ENCODE assay signal across 22 mouse cellular contexts in the genomic region with DNA sequence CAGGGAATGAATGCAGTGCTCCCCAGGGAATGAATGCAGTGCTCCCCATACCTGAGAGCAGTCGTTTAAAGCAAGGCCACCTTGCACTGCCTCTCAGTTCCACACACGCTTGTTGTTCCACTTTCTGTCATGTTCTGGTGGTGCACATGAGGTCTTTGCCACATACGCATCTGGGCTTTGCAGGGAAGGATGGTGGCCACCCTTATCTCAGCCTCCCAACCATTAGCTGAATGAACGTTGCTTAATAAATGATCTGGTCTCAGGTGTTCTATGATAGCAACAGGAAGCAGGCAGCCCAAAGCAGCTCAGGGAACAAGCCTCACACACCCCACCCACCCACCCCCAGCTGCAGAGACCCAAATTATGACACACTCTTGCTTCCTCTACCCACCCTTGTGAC. TPM values are rescaled to one million over a fixed set of nuclear protein-coding genes. Genes with fewer than 3 reads are reported as not detected.
DNase-seq lines count a peak whose midpoint lies in the region; ATAC-seq and TF ChIP-seq lines count a peak whose summit lies in the region.
"Had no signal": no experiment of that assay in that cellular context is flagged by ENCODE, and none has a peak within 500 bp of the region (broad histone marks: within the 10 kb centered on the region; RNA-seq: fewer than 3 reads in every experiment).

No protein-coding gene starts in this region.

- H3K4me1 ChIP-seq in G1E (ENCODE audit: insufficient read depth, low read depth, low read length): peaks cover 22% of the 10 kb centered on the region
- peaks cover 0 to 8% of the 10 kb centered on the region in 2 experiments; a peak in 2 of 4 replicates for H3K4me1 ChIP-seq in liver, embryonic 14.5 days (replicated peaks; ENCODE audit: control insufficient read depth in 2 of 2, insufficient read depth in 2 of 2, low read length in 1 of 2)
- H3K4me1 ChIP-seq in intestine, embryonic 15.5 days (replicated peaks): peaks cover 5% of the 10 kb centered on the region; the same call in 1 of the 2 replicates

- 18% methylated on average over 4 of the region's 4 CpGs for WGBS in liver, embryonic 14.5 days (ENCODE audit: insufficient replicate concordance)
- WGBS in intestine, embryonic 15.5 days: 74% methylated on average over 4 of the region's 4 CpGs

- no peak overlapping the region for H3K4me3 ChIP-seq in G1E (ENCODE audit: low read depth, low read length)
- H3K4me3 ChIP-seq in liver, embryonic 14.5 days (ENCODE audit: insufficient read depth in 1 of 2, low read depth in 2 of 2, low read length in 2 of 2): no peak overlapping the region
- H3K4me3 ChIP-seq in intestine, embryonic 15.5 days (replicated peaks): no peak overlapping the region
- H3K4me3 ChIP-seq: embryonic facial prominence, embryonic 10.5 days; forebrain, embryonic 13.5 days; gastrocnemius, adult 2 months; heart, embryonic 10.5 days; hindbrain, embryonic 12.5 days had no signal

- DNase-seq in 416B (ENCODE audit: low read depth): peak; percentile 49
- no peak for DNase-seq in G1E (ENCODE audit: low spot score)
- no peak for DNase-seq in liver, embryonic 14.5 days (ENCODE audit: low read depth in 3 of 3, low spot score in 3 of 3)
- no peak for DNase-seq in thymus, postnatal 14 days
- DNase-seq in left cerebral cortex, adult 18-20 months (ENCODE audit: low spot score in 2 of 2): no peak
- DNase-seq: adrenal gland, adult 2 months; adrenal gland, postnatal 25 days; cerebellum, adult 18-20 months; cerebellum, adult 9-11 months; cerebellum, postnatal 36 days; gastrocnemius, adult 2 months; gastrocnemius, postnatal 25 days; heart, adult 11 months; heart, postnatal 10 days; heart, postnatal 4 days had no signal

- no peak overlapping the region for H3K27ac ChIP-seq in liver, embryonic 14.5 days
- H3K27ac ChIP-seq in intestine, embryonic 15.5 days: no peak overlapping the region
- H3K27ac ChIP-seq: embryonic facial prominence, embryonic 10.5 days; forebrain, embryonic 13.5 days; gastrocnemius, adult 2 months; heart, embryonic 10.5 days; hindbrain, embryonic 12.5 days had no signal

- peaks cover 7% of the 10 kb centered on the region; the same call in 1 of the 2 replicates for H3K27me3 ChIP-seq in G1E (ENCODE audit: insufficient read depth, low read length)
- H3K27me3 ChIP-seq in liver, embryonic 14.5 days (ENCODE audit: control insufficient read depth, insufficient read depth, low read length): no peaks in the 10 kb centered on the region
- no peaks in the 10 kb centered on the region for H3K27me3 ChIP-seq in intestine, embryonic 15.5 days (replicated peaks)
- H3K27me3 ChIP-seq: forebrain, embryonic 13.5 days; hindbrain, embryonic 12.5 days had no signal

- ATAC-seq in G1E (ENCODE audit: extremely low read depth, insufficient number of reproducible peaks, low FRiP score, poor library complexity, severe bottlenecking): peak; percentile 22
- ATAC-seq in liver, embryonic 14.5 days (ENCODE audit: insufficient read depth): peak; percentile 68; the same call in 1 of the 2 replicates
- ATAC-seq in megakaryocyte progenitor cell, adult 5-6 weeks (replicated peaks; ENCODE audit: poor library complexity): peak; percentile 96
- no peak for ATAC-seq in intestine, embryonic 15.5 days
- ATAC-seq: forebrain, embryonic 13.5 days; hindbrain, embryonic 16.5 days had no signal

- no peak for TF ChIP-seq CTCF in G1E (IDR thresholded peaks at IDR 0.05; ENCODE audit: low read depth, low read length)
- no peak for TF ChIP-seq CTCF in liver, embryonic 14.5 days (IDR thresholded peaks at IDR 0.05; ENCODE audit: low read depth)

- H3K9me3 ChIP-seq in G1E (replicated peaks): peaks cover 14% of the 10 kb centered on the region
- H3K9me3 ChIP-seq in liver, embryonic 14.5 days (ENCODE audit: control insufficient read depth, low read length): no peaks in the 10 kb centered on the region
- H3K9me3 ChIP-seq in intestine, embryonic 15.5 days: no peaks in the 10 kb centered on the region
- H3K9me3 ChIP-seq: embryonic facial prominence, embryonic 10.5 days; hindbrain, embryonic 12.5 days had no signal

- TF ChIP-seq EP300 in liver, embryonic 14.5 days (IDR thresholded peaks at IDR 0.05; ENCODE audit: low read depth): peak; percentile 61

- H3K9ac ChIP-seq in liver, embryonic 14.5 days (replicated peaks): no peak overlapping the region
- no peak overlapping the region for H3K9ac ChIP-seq in intestine, embryonic 15.5 days
- H3K9ac ChIP-seq: forebrain, embryonic 13.5 days; hindbrain, embryonic 12.5 days had no signal

- H3K4me2 ChIP-seq in liver, embryonic 14.5 days (ENCODE audit: low read depth): no peak overlapping the region
- no peak overlapping the region for H3K4me2 ChIP-seq in intestine, embryonic 15.5 days (replicated peaks)
- H3K4me2 ChIP-seq: forebrain, embryonic 13.5 days; hindbrain, embryonic 12.5 days had no signal

- H3K36me3 ChIP-seq in G1E (replicated peaks): no peaks in the 10 kb centered on the region
- H3K36me3 ChIP-seq in liver, embryonic 14.5 days (replicated peaks; ENCODE audit: control insufficient read depth, insufficient read depth, low read depth): no peaks in the 10 kb centered on the region
- no peaks in the 10 kb centered on the region for H3K36me3 ChIP-seq in intestine, embryonic 15.5 days
- H3K36me3 ChIP-seq: embryonic facial prominence, embryonic 10.5 days; hindbrain, embryonic 12.5 days had no signal

RNA-seq across cellular contexts. Expression of a gene that starts 16.1 kb away (rescaled TPM):
- 77.5 and 83.7 TPM in 2 replicates for total RNA-seq in G1E (2014; fragmentation: Nextera tagmentation)
- total RNA-seq in G1E (2017): 70.5 and 77.3 TPM in 2 replicates
- polyA plus RNA-seq in G1E (2012): 56.6 and 59.1 TPM in 2 replicates
- 26.2 and 32.4 TPM in 2 replicates for polyA plus RNA-seq in liver, embryonic 14.5 days (2012; rRNA removed)
- polyA plus RNA-seq in liver, embryonic 14.5 days (2014; fragmentation: Nextera tagmentation; extraction: Ambion mirVana): 35.6 and 41.2 TPM in 2 replicates
- total RNA-seq in megakaryocyte progenitor cell, adult 5-6 weeks (2015): 59.7 and 63.9 TPM in 2 replicates
- total RNA-seq in megakaryocyte progenitor cell, adult 5-6 weeks (2017): 81.8 and 83.9 TPM in 2 replicates
- polyA plus RNA-seq in intestine, embryonic 15.5 days (2015; fragmentation: Nextera tagmentation; extraction: Ambion mirVana): 167 and 173 TPM in 2 replicates
- 10 to 100 TPM; 86.7 to 88.5 TPM for total RNA-seq in left cerebral cortex, adult 18-20 months (2021)
